Mouse (Mus musculus): Measurements from ENCODE around the gene Cyp4a32.

DNA sequence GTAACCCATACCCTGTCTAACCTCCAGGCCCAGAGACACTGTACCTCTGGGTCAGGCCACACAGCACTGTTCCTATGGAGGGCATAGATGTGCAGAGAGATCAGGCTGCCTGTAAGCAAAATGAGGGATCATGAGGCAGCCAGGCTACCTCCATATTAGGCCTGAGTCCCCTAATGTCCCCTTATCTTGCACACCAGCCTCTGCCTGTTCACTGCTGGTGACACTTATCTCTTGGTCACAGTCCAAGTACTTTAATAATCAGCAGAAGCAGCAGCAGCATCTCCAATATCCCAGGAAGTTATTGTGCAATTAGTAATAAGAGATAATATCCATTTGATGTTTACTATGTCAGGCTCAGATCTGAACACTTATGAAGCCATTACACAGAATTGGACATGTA is 17.7 kb upstream of the Cyp4a32 start:
- TF ChIP-seq POLR2A (IDR thresholded peaks at IDR 0.05; ENCODE audit: low read depth, low read length) (no peak), CTCF (IDR thresholded peaks at IDR 0.05; ENCODE audit: extremely low read depth, insufficient read depth, insufficient read length, insufficient replicate concordance) (no peak)

All from spleen, adult 2 months (tissue).